Mouse (Mus musculus): ENCODE measurements at regions not wholly inside any gene's neighbourhood (a gene's known extent, or its start where the extent isn't known, plus 50 kb on each side); places are given as distances from the start of the nearest gene placed in this dataset.

DNA sequence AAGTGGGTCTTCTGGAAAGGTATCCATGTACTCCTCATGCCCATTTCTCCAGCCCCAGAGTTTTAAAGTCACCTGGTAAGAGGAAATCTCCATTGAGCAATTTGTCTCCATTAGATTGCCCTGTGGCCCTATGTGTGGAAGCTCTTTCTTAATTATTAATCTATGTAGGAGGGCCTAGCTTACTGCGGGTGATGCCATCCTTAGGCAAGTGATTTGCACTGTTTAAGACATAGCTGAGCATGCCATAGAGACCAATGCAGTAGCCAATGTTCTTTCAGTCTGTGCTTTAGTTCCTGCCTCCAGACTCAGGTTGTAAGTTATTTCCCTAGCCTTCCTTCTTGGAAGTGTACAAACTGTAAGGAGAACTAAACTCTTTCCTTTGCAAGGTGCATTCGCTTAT lies 661.0 kb downstream of the Hdgfl1 start:
- no peak for TF ChIP-seq POLR2A (IDR thresholded peaks at IDR 0.05; ENCODE audit: borderline replicate concordance, extremely low read depth, low read depth, low read length)
- no peak for TF ChIP-seq CTCF (IDR thresholded peaks at IDR 0.05; ENCODE audit: insufficient read depth, low read length)

All from lung, adult 2 months (tissue).